Mouse (Mus musculus): ENCODE data around the gene Mlh3.

DNA sequence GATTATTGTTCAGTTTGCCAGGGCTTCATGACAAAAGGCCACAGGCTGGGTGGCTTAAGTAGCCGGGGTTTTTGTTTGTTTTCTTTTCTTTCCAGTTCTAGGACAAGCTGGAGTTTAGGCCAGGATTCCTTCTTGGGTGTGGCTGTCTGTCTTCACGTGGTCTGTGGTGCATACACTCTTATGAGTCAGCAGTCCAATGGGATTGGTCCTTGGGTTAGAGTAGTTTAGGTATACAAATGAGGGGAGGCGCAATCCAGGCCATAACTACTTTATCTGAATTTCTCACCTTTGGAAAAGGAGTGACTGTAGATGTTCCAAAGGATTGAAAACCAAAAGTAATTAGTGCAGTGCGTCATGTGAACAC lies 1.4 kb upstream of the Mlh3 start:
- TF ChIP-seq CTCF (IDR thresholded peaks at IDR 0.05; ENCODE audit: low read depth, low read length) (no peak), POLR2A (IDR thresholded peaks at IDR 0.05; ENCODE audit: borderline replicate concordance, low read depth, low read length) (no peak)
